Mouse (Mus musculus): Measurements from ENCODE around the gene Trpc5.

Trpc5 gene

GRCm38 (mm10) chrX:144335332-144336015, 352.5 kb downstream of the Trpc5 start:
- no peak for DNase-seq
